Mouse (Mus musculus) olfactory bulb, adult 2 months (tissue): ENCODE measurements around the gene Soat1.

Experiments used
- CTCF ChIP-seq: fragments of 200-500 bp; IDR thresholded peaks from 2 replicates; pipeline ENCODE4 v1.5.1; 2012; ENCODE audit warnings: low read depth, mild to moderate bottlenecking, low read length, moderate library complexity; ENCODE audit not compliant: insufficient read depth
- POLR2A ChIP-seq: fragments of 200-500 bp; IDR thresholded peaks from 2 replicates; pipeline ENCODE4 v1.6.1; 2012; ENCODE audit warnings: mild to moderate bottlenecking, low read depth, low read length, moderate library complexity; ENCODE audit not compliant: insufficient read depth

- TF ChIP-seq CTCF: no peak
- TF ChIP-seq POLR2A: no peak
Measured at GRCm38 (mm10) chr1:156437016-156437708, 37.0 kb downstream of the Soat1 start.
